Mouse (Mus musculus) gonadal fat pad, adult 2 months (tissue): Measurements from ENCODE around the gene Dpep3. TPM values are rescaled to one million over a fixed set of nuclear protein-coding genes. Genes with fewer than 3 reads are reported as not detected.
"Not testable (repeated sequence)": the region's sequence is repeated elsewhere in the genome, so short reads cannot be mapped to it uniquely, and the experiment has no call there.

Experiments
- DNase-seq: peaks from one replicate; pipeline ENCODE4 v3.0.0-alpha.2; 2012; ENCODE audit warnings: low read depth
- polyA plus RNA-seq: library from polyadenylated mRNA; depleted of rRNA; stranded (reverse); fragments of >200 nt; gene quantifications from 2 replicates; pipeline ENCODE4 v1.2.3, GENCODE M21; 2012; rRNA removed

Dpep3 gene
- polyA plus RNA-seq, result 0.92 and 1.7 TPM in 2 replicates

- DNase-seq, result no peak
These were observed at the start of gene Dpep3 for GRCm38 (mm10) chr8:105979325-105979724. Dpep3 (minus strand) TSS chr8:105979429.

- DNase-seq, result no peak
These were observed 43.3 kb upstream of the Dpep3 start for GRCm38 (mm10) chr8:106022483-106022882.

GRCm38 (mm10) chr8:106018039-106018438 is 38.8 kb upstream of the Dpep3 start:
- no peak for DNase-seq

- no peak for DNase-seq
These were observed 37.9 kb upstream of the Dpep3 start for GRCm38 (mm10) chr8:106017130-106017529.

GRCm38 (mm10) chr8:106016284-106016683 is 37.1 kb upstream of the Dpep3 start:
- DNase-seq, result no peak

- DNase-seq, result not testable (repeated sequence)
These were observed 33.0 kb upstream of the Dpep3 start for GRCm38 (mm10) chr8:106012203-106012602.

- DNase-seq, result no peak
These were observed 32.4 kb upstream of the Dpep3 start, which contains the start of gene Ddx28 for GRCm38 (mm10) chr8:106011643-106011986. Ddx28 (minus strand) TSS chr8:106011882.

GRCm38 (mm10) chr8:106010748-106011642 is 31.8 kb upstream of the Dpep3 start:
- no peak for DNase-seq

GRCm38 (mm10) chr8:106007891-106008290 is 28.7 kb upstream of the Dpep3 start:
- not testable (repeated sequence) for DNase-seq

- DNase-seq, result no peak
These were observed 27.9 kb upstream of the Dpep3 start for GRCm38 (mm10) chr8:106007135-106007534.

- DNase-seq, result no peak
These were observed 27.2 kb upstream of the Dpep3 start for GRCm38 (mm10) chr8:106006413-106006812.

GRCm38 (mm10) chr8:106005875-106006274 is 26.6 kb upstream of the Dpep3 start, which contains the start of gene Dpep2nb:
Dpep2nb (minus strand) TSS chr8:106005975.
- DNase-seq, result no peak

- no peak for DNase-seq
These were observed 25.4 kb upstream of the Dpep3 start for GRCm38 (mm10) chr8:106004538-106005207.

- DNase-seq, result no peak
These were observed 22.7 kb upstream of the Dpep3 start for GRCm38 (mm10) chr8:106001908-106002307.

- no peak for DNase-seq
These were observed 19.7 kb upstream of the Dpep3 start for GRCm38 (mm10) chr8:105998971-105999370.

- no peak for DNase-seq
These were observed 17.1 kb upstream of the Dpep3 start for GRCm38 (mm10) chr8:105996359-105996758.

GRCm38 (mm10) chr8:105993226-105993625 is 14.0 kb upstream of the Dpep3 start:
- DNase-seq, result no peak

GRCm38 (mm10) chr8:105992499-105992898 is 13.3 kb upstream of the Dpep3 start:
- DNase-seq, result no peak

- DNase-seq, result no peak
These were observed 12.3 kb upstream of the Dpep3 start for GRCm38 (mm10) chr8:105991546-105991945.

- DNase-seq, result no peak
These were observed 11.7 kb upstream of the Dpep3 start, which contains the start of gene Dus2 for GRCm38 (mm10) chr8:105990856-105991387. Dus2 (plus strand) TSS chr8:105991337.

- DNase-seq, result no peak
These were observed 9.3 kb upstream of the Dpep3 start for GRCm38 (mm10) chr8:105988546-105988945.

GRCm38 (mm10) chr8:105983406-105983805 is 4.2 kb upstream of the Dpep3 start:
- DNase-seq, result not testable (repeated sequence)
